Mouse (Mus musculus) heart, embryonic 12.5 days (tissue): ENCODE results near the gene Fbn1. TPM values are rescaled to one million over a fixed set of nuclear protein-coding genes. Genes with fewer than 3 reads are reported as not detected.

Experiments
- ATAC-seq: fragments of 200-750 bp; cut with Nextera tagmentation; 2 replicates; pipeline ENCODE4 v1.8.0; 2017; ENCODE audit warnings: moderate TSS enrichment, moderate library complexity; ENCODE audit not compliant: insufficient number of reproducible peaks, low FRiP score
- H3K27ac ChIP-seq: fragments of 300-500 bp; sonication (generic); 2 replicates; pipeline ENCODE4 v1.5.1; 2016; ENCODE audit warnings: mild to moderate bottlenecking, moderate library complexity; ENCODE audit not compliant: poor library complexity, severe bottlenecking
- H3K27me3 ChIP-seq: fragments of 300-500 bp; sonication (generic); replicated peaks from 2 replicates; pipeline ENCODE4 v1.6.1; 2016; ENCODE audit warnings: mild to moderate bottlenecking, moderate library complexity
- H3K36me3 ChIP-seq: fragments of 300-500 bp; sonication (generic); 2 replicates; pipeline ENCODE4 v1.6.1; 2016; ENCODE audit warnings: mild to moderate bottlenecking, moderate library complexity
- H3K4me1 ChIP-seq: fragments of 300-500 bp; sonication (generic); replicated peaks from 2 replicates; pipeline ENCODE4 v1.6.1; 2016; ENCODE audit warnings: mild to moderate bottlenecking
- H3K4me2 ChIP-seq: fragments of 300-500 bp; sonication (generic); 2 replicates; pipeline ENCODE4 v1.6.1; 2016; ENCODE audit warnings: mild to moderate bottlenecking, moderate library complexity
- H3K4me3 ChIP-seq: fragments of 300-500 bp; sonication (generic); 2 replicates; pipeline ENCODE4 v1.5.1; 2016; ENCODE audit warnings: mild to moderate bottlenecking
- H3K9ac ChIP-seq: fragments of 300-500 bp; sonication (generic); 2 replicates; pipeline ENCODE4 v1.6.1; 2016; ENCODE audit warnings: mild to moderate bottlenecking, moderate library complexity
- H3K9me3 ChIP-seq: fragments of 300-500 bp; sonication (generic); replicated peaks from 2 replicates; pipeline ENCODE4 v1.6.1; 2016; ENCODE audit warnings: mild to moderate bottlenecking, moderate library complexity
- WGBS: fragments of 180-500 bp; shearing (Covaris S2); methylation state at CpG from one replicate; pipeline ENCODE4 v1.1.7; 2016; 5-methylcytosine and 5-hydroxymethylcytosine counted together
- polyA plus RNA-seq: library from polyadenylated mRNA; unstranded; fragments of >200 nt; fragmentation: Nextera tagmentation; extraction: Ambion mirVana; gene quantifications from 2 replicates; pipeline ENCODE4 v1.2.1, GENCODE M21; 2016

Fbn1 gene
- polyA plus RNA-seq, 1 experiment from 2014 or later, result 38.8 TPM

GRCm38 (mm10) chr2:125501526-125501925, 6.3 kb downstream of the Fbn1 start:
- H3K4me1 ChIP-seq, result peaks cover 11% of the 10 kb centered on the region; the same call in 1 of the 2 replicates
- no peak overlapping the region for H3K9ac ChIP-seq
- no peak overlapping the region for H3K4me2 ChIP-seq
- H3K9me3 ChIP-seq, result peaks cover 4% of the 10 kb centered on the region; the same call in 1 of the 2 replicates
- ATAC-seq, result no peak
- no peak overlapping the region for H3K27ac ChIP-seq
- H3K4me3 ChIP-seq, result no peak overlapping the region
- peaks cover 28% of the 10 kb centered on the region for H3K36me3 ChIP-seq
- H3K27me3 ChIP-seq, result no peaks in the 10 kb centered on the region

- Histone ChIP-seq H3K9me3 (peaks cover 4% of the 10 kb centered on the region; the same call in 1 of the 2 replicates), H3K27ac (no peak overlapping the region), H3K27me3 (no peaks in the 10 kb centered on the region), H3K4me2 (no peak overlapping the region), H3K4me3 (no peak overlapping the region), H3K9ac (no peak overlapping the region), H3K4me1 (peaks cover 26% of the 10 kb centered on the region), H3K36me3 (peaks cover 36% of the 10 kb centered on the region)
- WGBS, result 67% methylated on average over 7 of the region's 7 CpGs
- ATAC-seq, result no peak
Observed at GRCm38 (mm10) chr2:125498216-125498615, 9.6 kb downstream of the Fbn1 start.

- no peak overlapping the region for H3K9ac ChIP-seq
- ATAC-seq, result no peak
- H3K4me3 ChIP-seq, result no peak overlapping the region
- no peaks in the 10 kb centered on the region for H3K27me3 ChIP-seq
- H3K36me3 ChIP-seq, result peaks cover 24% of the 10 kb centered on the region
- peaks cover 29% of the 10 kb centered on the region for H3K4me1 ChIP-seq
- WGBS, result 83% methylated on average over 5 of the region's 5 CpGs
- H3K9me3 ChIP-seq, result peaks cover 4% of the 10 kb centered on the region; the same call in 1 of the 2 replicates
- 0 out of 2 replicates have a peak overlapping the region, but pooled peaks have one; percentile 18 for H3K27ac ChIP-seq
- H3K4me2 ChIP-seq, result no peak overlapping the region
Observed at GRCm38 (mm10) chr2:125496696-125497095, 11.1 kb downstream of the Fbn1 start.

- H3K27ac ChIP-seq, result peak overlapping the region; percentile 20; the same call in 1 of the 2 replicates
- WGBS, result 54% methylated on average over 20 of the region's 20 CpGs
- H3K27me3 ChIP-seq, result no peaks in the 10 kb centered on the region
- ATAC-seq, result peak; percentile 51; the same call in 1 of the 2 replicates
- no peak overlapping the region for H3K4me3 ChIP-seq
- peaks cover 20% of the 10 kb centered on the region for H3K36me3 ChIP-seq
- H3K9ac ChIP-seq, result no peak overlapping the region
- H3K4me2 ChIP-seq, result no peak overlapping the region
- no peaks in the 10 kb centered on the region for H3K9me3 ChIP-seq
- peaks cover 24% of the 10 kb centered on the region for H3K4me1 ChIP-seq
Observed at GRCm38 (mm10) chr2:125494831-125495812, 12.7 kb downstream of the Fbn1 start.

GRCm38 (mm10) chr2:125494291-125494690, 13.5 kb downstream of the Fbn1 start:
- Histone ChIP-seq H3K9ac (no peak overlapping the region), H3K4me1 (peaks cover 23% of the 10 kb centered on the region), H3K9me3 (no peaks in the 10 kb centered on the region), H3K36me3 (peaks cover 20% of the 10 kb centered on the region), H3K27me3 (no peaks in the 10 kb centered on the region), H3K4me2 (no peak overlapping the region), H3K4me3 (no peak overlapping the region), H3K27ac (no peak overlapping the region)
- ATAC-seq, result no peak
- WGBS, result 86% methylated on average over 2 of the region's 2 CpGs

- H3K27me3 ChIP-seq, result no peaks in the 10 kb centered on the region
- H3K36me3 ChIP-seq, result peaks cover 13% of the 10 kb centered on the region
- no peaks in the 10 kb centered on the region for H3K9me3 ChIP-seq
- H3K4me3 ChIP-seq, result no peak overlapping the region
- peaks cover 30% of the 10 kb centered on the region for H3K4me1 ChIP-seq
- H3K4me2 ChIP-seq, result no peak overlapping the region
- H3K9ac ChIP-seq, result no peak overlapping the region
- ATAC-seq, result no peak
- no peak overlapping the region for H3K27ac ChIP-seq
- WGBS, result 64% methylated on average over 15 of the region's 15 CpGs
Observed at GRCm38 (mm10) chr2:125492050-125492900, 15.5 kb downstream of the Fbn1 start.

GRCm38 (mm10) chr2:125489979-125490378, 17.8 kb downstream of the Fbn1 start:
- H3K27me3 ChIP-seq, result no peaks in the 10 kb centered on the region
- ATAC-seq, result no peak
- H3K4me3 ChIP-seq, result no peak overlapping the region
- H3K9ac ChIP-seq, result no peak overlapping the region
- H3K27ac ChIP-seq, result no peak overlapping the region
- peaks cover 3% of the 10 kb centered on the region; the same call in 1 of the 2 replicates for H3K36me3 ChIP-seq
- 89% methylated on average over 1 of the region's 1 CpGs for WGBS
- H3K4me2 ChIP-seq, result no peak overlapping the region
- H3K4me1 ChIP-seq, result peaks cover 29% of the 10 kb centered on the region
- H3K9me3 ChIP-seq, result no peaks in the 10 kb centered on the region

- Histone ChIP-seq H3K27me3 (no peaks in the 10 kb centered on the region), H3K9ac (no peak overlapping the region), H3K9me3 (no peaks in the 10 kb centered on the region), H3K4me1 (peaks cover 42% of the 10 kb centered on the region), H3K36me3 (no peaks in the 10 kb centered on the region), H3K27ac (0 out of 2 replicates have a peak overlapping the region, but pooled peaks have one; percentile 18), H3K4me3 (no peak overlapping the region), H3K4me2 (no peak overlapping the region)
- no peak for ATAC-seq
- 69% methylated on average over 9 of the region's 9 CpGs for WGBS
Observed at GRCm38 (mm10) chr2:125484910-125485309, 22.9 kb downstream of the Fbn1 start.

GRCm38 (mm10) chr2:125484164-125484563, 23.6 kb downstream of the Fbn1 start:
- Histone ChIP-seq H3K27me3 (no peaks in the 10 kb centered on the region), H3K27ac (no peak overlapping the region), H3K4me1 (peaks cover 44% of the 10 kb centered on the region), H3K9ac (no peak overlapping the region), H3K4me3 (no peak overlapping the region), H3K36me3 (no peaks in the 10 kb centered on the region), H3K4me2 (no peak overlapping the region), H3K9me3 (no peaks in the 10 kb centered on the region)
- no peak for ATAC-seq

GRCm38 (mm10) chr2:125481531-125482317, 26.1 kb downstream of the Fbn1 start:
- no peaks in the 10 kb centered on the region for H3K36me3 ChIP-seq
- no peak overlapping the region for H3K4me3 ChIP-seq
- ATAC-seq, result no peak
- no peaks in the 10 kb centered on the region for H3K27me3 ChIP-seq
- no peak overlapping the region for H3K27ac ChIP-seq
- no peak overlapping the region for H3K9ac ChIP-seq
- peaks cover 39% of the 10 kb centered on the region for H3K4me1 ChIP-seq
- H3K9me3 ChIP-seq, result no peaks in the 10 kb centered on the region
- WGBS, result 82% methylated on average over 9 of the region's 9 CpGs
- H3K4me2 ChIP-seq, result no peak overlapping the region
